In the genomic region with DNA sequence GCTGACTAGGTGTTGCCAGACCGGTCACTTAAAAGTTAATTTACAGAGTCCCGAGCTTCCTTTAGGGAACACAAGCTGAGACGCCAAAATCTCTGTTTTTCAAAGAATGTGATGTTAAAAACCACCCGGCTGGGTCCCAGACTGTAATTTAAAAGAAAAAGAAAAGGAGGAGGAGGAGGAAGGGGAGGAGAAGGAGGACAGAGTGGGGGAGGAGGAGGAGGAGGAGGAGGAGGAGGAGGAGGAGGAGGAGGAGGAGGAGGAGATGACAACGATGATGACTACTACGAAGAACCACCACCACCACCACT, we compare ENCODE assay signal across 10 mouse cellular contexts. TPM values are rescaled to one million over a fixed set of nuclear protein-coding genes. Genes with fewer than 3 reads are reported as not detected.
A peak's percentile ranks its signal among the peaks of the same experiment; 100 is the strongest.
DNase-seq lines count a peak whose midpoint lies in the region; ATAC-seq and TF ChIP-seq lines count a peak whose summit lies in the region.
"Had no signal": no experiment of that assay in that cellular context is flagged by ENCODE, and none has a peak within 500 bp of the region (broad histone marks: within the 10 kb centered on the region; RNA-seq: fewer than 3 reads in every experiment).

No protein-coding gene starts in this region.

- WGBS in forebrain, embryonic 12.5 days = 39% methylated on average over 4 of the region's 6 CpGs
- WGBS in intestine, embryonic 14.5 days = 20% methylated on average over 6 of the region's 6 CpGs
- WGBS in neural tube, embryonic 13.5 days = 17% methylated on average over 6 of the region's 6 CpGs

- no peaks in the 10 kb centered on the region for H3K27me3 ChIP-seq in forebrain, embryonic 12.5 days
- no peaks in the 10 kb centered on the region for H3K27me3 ChIP-seq in intestine, embryonic 14.5 days (replicated peaks; ENCODE audit: control insufficient read depth, insufficient read depth, low read length)
- peaks cover 3% of the 10 kb centered on the region; the same call in 1 of the 2 replicates for H3K27me3 ChIP-seq in neural tube, embryonic 13.5 days

- H3K4me3 ChIP-seq in layer of hippocampus, adult 2 months = peak overlapping the region; percentile 46; the same call in 1 of the 2 replicates
- H3K4me3 ChIP-seq in forebrain, embryonic 12.5 days (replicated peaks) = peak overlapping the region; percentile 30
- peak overlapping the region; percentile 16; the same call in 1 of the 2 replicates for H3K4me3 ChIP-seq in intestine, embryonic 14.5 days (ENCODE audit: low read depth, low read length)
- peak overlapping the region; percentile 33 for H3K4me3 ChIP-seq in neural tube, embryonic 13.5 days
- H3K4me3 ChIP-seq: erythroblast, embryonic 14.5 days had no signal

- H3K4me2 ChIP-seq in forebrain, embryonic 12.5 days = peak overlapping the region; percentile 49
- peak overlapping the region; percentile 47 for H3K4me2 ChIP-seq in intestine, embryonic 14.5 days (ENCODE audit: low read length)
- H3K4me2 ChIP-seq in neural tube, embryonic 13.5 days = peak overlapping the region; percentile 46

- 0 out of 2 replicates have a peak, but pooled peaks cover 5% of the 10 kb centered on the region for H3K4me1 ChIP-seq in forebrain, embryonic 12.5 days
- H3K4me1 ChIP-seq in intestine, embryonic 14.5 days (replicated peaks; ENCODE audit: control insufficient read depth, insufficient read depth, low read length) = peaks cover 11% of the 10 kb centered on the region
- 0 out of 2 replicates have a peak, but pooled peaks cover 7% of the 10 kb centered on the region for H3K4me1 ChIP-seq in neural tube, embryonic 13.5 days (replicated peaks)

- no peak for TF ChIP-seq CTCF in layer of hippocampus, adult 2 months (conservative IDR thresholded peaks at IDR 0.05)

- H3K9me3 ChIP-seq in forebrain, embryonic 12.5 days = peaks cover 4% of the 10 kb centered on the region; the same call in 1 of the 2 replicates
- peaks cover 6% of the 10 kb centered on the region; the same call in 1 of the 2 replicates for H3K9me3 ChIP-seq in intestine, embryonic 14.5 days (ENCODE audit: control insufficient read depth, low read length)
- H3K9me3 ChIP-seq in neural tube, embryonic 13.5 days = peaks cover 4% of the 10 kb centered on the region; the same call in 1 of the 2 replicates
- H3K9me3 ChIP-seq: G1E had no signal

- no peaks in the 10 kb centered on the region for H3K36me3 ChIP-seq in forebrain, embryonic 12.5 days (replicated peaks)
- no peaks in the 10 kb centered on the region for H3K36me3 ChIP-seq in intestine, embryonic 14.5 days (ENCODE audit: control insufficient read depth, insufficient read depth, low read length)
- no peaks in the 10 kb centered on the region for H3K36me3 ChIP-seq in neural tube, embryonic 13.5 days
- H3K36me3 ChIP-seq: G1E had no signal

- H3K27ac ChIP-seq in layer of hippocampus, adult 2 months = no peak overlapping the region; the same call in 1 of the 2 replicates
- no peak overlapping the region for H3K27ac ChIP-seq in forebrain, embryonic 12.5 days
- 0 out of 2 replicates have a peak overlapping the region, but pooled peaks have one; percentile 12 for H3K27ac ChIP-seq in intestine, embryonic 14.5 days (ENCODE audit: low read depth)
- no peak overlapping the region for H3K27ac ChIP-seq in neural tube, embryonic 13.5 days (replicated peaks)

- 0 out of 2 replicates have a peak overlapping the region, but pooled peaks have one; percentile 29 for H3K9ac ChIP-seq in forebrain, embryonic 12.5 days
- no peak overlapping the region for H3K9ac ChIP-seq in intestine, embryonic 14.5 days (ENCODE audit: low read length)
- peak overlapping the region; percentile 53 for H3K9ac ChIP-seq in neural tube, embryonic 13.5 days

- ATAC-seq in forebrain, embryonic 12.5 days (ENCODE audit: low FRiP score) = no peak
- ATAC-seq in intestine, embryonic 14.5 days (replicated peaks; ENCODE audit: low FRiP score, low TSS enrichment, low read depth) = peak; percentile 18; the same call in 1 of the 2 replicates
- ATAC-seq in neural tube, embryonic 13.5 days (ENCODE audit: low read depth) = peak; percentile 4; the same call in 1 of the 2 replicates

- no peak for DNase-seq in layer of hippocampus, adult 2 months (ENCODE audit: low spot score in 2 of 2)
- DNase-seq in layer of hippocampus, adult 8-10 months (ENCODE audit: low spot score in 2 of 2) = no peak
- DNase-seq in intestine, embryonic 14.5 days (ENCODE audit: low spot score) = no peak
- DNase-seq in adrenal gland, postnatal 14 days = no peak
- no peak for DNase-seq in layer of hippocampus, postnatal 10 days (ENCODE audit: low spot score in 2 of 2)

RNA-seq across cellular contexts. Expression of gene Cdrt4, which starts 30.3 kb away (rescaled TPM):
- total RNA-seq in layer of hippocampus, adult 2 months (2021) = not detected
- under 1 TPM in 1 of 4 experiments, not detected in 3; 0.66 TPM for total RNA-seq in layer of hippocampus, adult 8-10 months (2022)
- polyA plus RNA-seq in forebrain, embryonic 12.5 days (2016; fragmentation: Nextera tagmentation; extraction: Ambion mirVana) = not detected in 2 replicates
- 0.35 TPM in 1 of 2 replicates, not detected in the other for polyA plus RNA-seq in intestine, embryonic 14.5 days (2014; fragmentation: Nextera tagmentation; extraction: Ambion mirVana)
- 0.44 TPM in 1 of 2 replicates, not detected in the other for polyA plus RNA-seq in neural tube, embryonic 13.5 days (2015; fragmentation: Nextera tagmentation; extraction: Ambion mirVana)
- total RNA-seq in adrenal gland, postnatal 14 days (2021) = not detected in 2 replicates
- total RNA-seq in layer of hippocampus, postnatal 10 days (2021) = not detected
- total RNA-seq: megakaryocyte, adult 5-6 weeks had no signal
- polyA plus RNA-seq: erythroblast, embryonic 14.5 days; G1E had no signal

RNA-seq across cellular contexts. Expression of gene Tvp23b, which starts 41.4 kb away (rescaled TPM):
- total RNA-seq in layer of hippocampus, adult 2 months (2021) = 10 to 100 TPM; 27.6 to 30.5 TPM
- 10 to 100 TPM; 32.5 to 35.7 (median 35.2) TPM for total RNA-seq in layer of hippocampus, adult 8-10 months (2022)
- 41.3 and 42.2 TPM in 2 replicates for polyA plus RNA-seq in forebrain, embryonic 12.5 days (2016; fragmentation: Nextera tagmentation; extraction: Ambion mirVana)
- 59.3 and 61.8 TPM in 2 replicates for polyA plus RNA-seq in intestine, embryonic 14.5 days (2014; fragmentation: Nextera tagmentation; extraction: Ambion mirVana)
- polyA plus RNA-seq in neural tube, embryonic 13.5 days (2015; fragmentation: Nextera tagmentation; extraction: Ambion mirVana) = 46.9 and 58.4 TPM in 2 replicates
- total RNA-seq in adrenal gland, postnatal 14 days (2021) = 33.6 and 34.4 TPM in 2 replicates
- 10 to 100 TPM; 24.5 to 25.3 TPM for total RNA-seq in layer of hippocampus, postnatal 10 days (2021)
- polyA plus RNA-seq: erythroblast, embryonic 14.5 days had no signal
